Mouse (Mus musculus): ENCODE results near the gene Cd207.
"Not testable (repeated sequence)": the region's sequence is repeated elsewhere in the genome, so short reads cannot be mapped to it uniquely, and the experiment has no call there.

The Cd207 gene

DNA sequence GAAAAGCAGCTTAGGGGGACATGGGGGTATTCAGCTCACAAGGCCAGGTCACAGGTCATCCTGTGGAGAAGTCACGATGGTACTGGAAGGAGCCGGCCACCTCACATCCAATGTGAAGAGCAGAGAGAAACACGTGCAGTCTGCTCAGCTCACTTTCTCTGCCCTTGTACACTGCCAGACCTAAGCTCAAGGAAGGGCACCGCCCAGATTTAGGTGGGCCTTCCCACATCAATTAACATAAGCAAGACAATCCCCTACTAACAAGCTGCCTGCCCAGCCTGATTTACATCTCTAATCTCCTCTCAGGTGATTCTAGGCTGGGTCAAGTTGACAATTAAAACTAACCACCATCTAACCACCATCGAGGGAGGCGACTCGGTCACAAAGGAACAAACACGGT, 20.3 kb upstream of the Cd207 start:
- DNase-seq (ENCODE audit: low read depth, low spot score) = no peak

GRCm38 (mm10) chr6:83696684-83697083, 19.0 kb upstream of the Cd207 start:
- no peak for DNase-seq (ENCODE audit: low read depth, low spot score)

GRCm38 (mm10) chr6:83695731-83696130, 18.1 kb upstream of the Cd207 start:
- DNase-seq (ENCODE audit: low read depth, low spot score) = no peak

DNA sequence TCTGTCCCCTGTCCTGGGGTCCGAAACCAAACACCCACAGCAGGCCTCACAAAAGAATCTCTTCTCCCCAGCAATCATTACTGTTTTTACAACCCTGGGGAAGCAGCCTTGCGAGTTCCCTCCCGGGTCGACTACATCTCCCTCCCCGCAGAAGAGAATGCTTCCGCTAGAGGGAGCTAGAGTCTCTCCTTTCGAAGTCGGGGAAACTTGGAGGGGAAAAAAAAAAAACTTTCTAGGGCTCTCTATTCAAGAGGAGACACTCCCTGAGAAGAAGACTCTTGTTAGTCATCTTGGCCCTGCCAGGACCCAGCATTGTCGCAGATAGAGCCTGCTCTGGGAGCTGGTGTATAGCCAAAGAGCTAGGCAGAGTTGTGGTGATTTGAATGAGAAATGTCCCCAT, 16.2 kb upstream of the Cd207 start:
- peak; percentile 86 for DNase-seq (ENCODE audit: low read depth, low spot score)

GRCm38 (mm10) chr6:83692962-83693361, 15.3 kb upstream of the Cd207 start:
- no peak for DNase-seq (ENCODE audit: low read depth, low spot score)

GRCm38 (mm10) chr6:83690936-83691335, 13.3 kb upstream of the Cd207 start:
- no peak for DNase-seq (ENCODE audit: low read depth, low spot score)

GRCm38 (mm10) chr6:83690277-83690676, 12.6 kb upstream of the Cd207 start:
- no peak for DNase-seq (ENCODE audit: low read depth, low spot score)

DNA sequence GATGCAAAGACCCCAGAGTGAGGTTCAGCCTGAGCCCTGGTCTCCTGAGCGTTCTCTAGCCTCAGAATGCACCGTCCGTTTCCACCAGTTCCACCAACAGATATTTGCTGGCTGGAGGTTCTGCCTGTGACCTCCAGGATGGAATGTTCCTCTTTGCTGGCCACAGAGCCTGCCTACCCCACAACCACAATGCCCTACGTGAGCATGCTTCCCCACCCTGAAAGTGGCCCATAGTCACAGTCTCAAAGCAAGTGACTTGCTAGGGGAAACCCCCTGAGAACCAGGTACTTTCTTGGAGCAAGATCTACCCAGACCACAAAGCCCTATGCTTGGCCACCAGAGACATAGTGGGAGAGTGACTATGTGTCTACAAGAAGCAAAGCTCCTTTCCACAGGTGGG, 11.7 kb upstream of the Cd207 start:
- no peak for DNase-seq (ENCODE audit: low read depth, low spot score)

DNA sequence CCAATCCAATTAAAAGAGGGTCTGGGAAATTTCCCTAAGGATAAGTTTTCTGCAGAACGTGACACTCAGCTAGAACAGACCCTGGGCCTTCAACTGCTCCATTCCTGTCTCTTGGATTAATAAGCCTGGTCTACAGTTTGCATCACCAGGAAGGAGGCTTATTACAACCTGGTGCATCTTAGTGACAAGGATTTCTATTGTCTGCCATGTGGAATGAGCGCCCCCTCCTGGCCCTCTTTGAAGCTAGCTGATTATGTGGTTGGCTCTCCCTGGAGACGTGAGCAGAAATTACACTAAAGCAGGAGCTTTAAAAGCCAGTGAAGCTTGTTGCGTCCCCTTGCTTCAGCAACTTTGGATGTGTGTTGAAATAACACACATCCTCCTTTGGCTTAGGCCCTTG, 4.3 kb downstream of the Cd207 start:
- peak; percentile 74 for DNase-seq (ENCODE audit: low read depth, low spot score)

DNA sequence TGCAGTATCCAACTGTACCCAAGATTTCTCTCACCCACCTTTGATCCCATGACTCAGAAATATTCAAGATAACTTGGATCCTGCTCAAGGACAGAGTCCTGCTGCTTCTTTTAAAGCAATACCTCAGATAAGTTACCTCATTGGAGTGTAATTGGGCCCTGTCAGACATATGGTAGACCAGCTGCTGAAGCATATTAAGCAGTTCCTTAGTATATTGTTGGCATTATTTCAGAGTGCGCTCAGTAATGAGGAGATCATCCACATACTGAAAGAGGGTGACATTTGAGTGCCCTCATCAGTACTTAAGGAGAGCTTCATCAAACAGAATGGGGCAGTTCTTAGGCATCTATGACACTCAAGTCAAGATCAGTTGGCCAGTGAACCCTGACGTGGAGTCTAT, 12.6 kb downstream of the Cd207 start:
- no peak for DNase-seq (ENCODE audit: low read depth, low spot score)

DNA sequence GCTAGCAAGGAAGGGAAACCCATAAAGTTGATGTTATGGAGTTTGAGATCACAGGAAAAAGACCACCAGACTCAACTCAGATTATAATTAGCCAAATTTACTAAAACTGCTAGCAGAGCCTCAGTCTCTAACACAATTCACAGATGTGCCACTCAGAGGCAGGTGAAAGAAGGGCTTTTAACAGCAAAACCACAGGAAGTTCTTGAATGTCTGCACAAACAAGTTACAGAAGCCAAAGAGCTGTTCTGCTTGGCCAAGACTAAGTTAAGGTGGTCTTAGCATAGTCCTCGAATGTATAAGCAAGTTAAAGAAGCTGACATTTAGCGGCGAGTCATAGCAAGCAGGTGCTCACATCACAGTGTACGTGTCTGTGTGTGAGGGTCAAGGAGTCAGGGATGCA, 16.8 kb downstream of the Cd207 start:
- DNase-seq (ENCODE audit: low read depth, low spot score) = no peak

GRCm38 (mm10) chr6:83656087-83656486, 21.6 kb downstream of the Cd207 start, which contains the start of gene Clec4f:
Gene Clec4f (minus strand): TSS chr6:83656187.
- DNase-seq (ENCODE audit: low read depth, low spot score) = no peak

DNA sequence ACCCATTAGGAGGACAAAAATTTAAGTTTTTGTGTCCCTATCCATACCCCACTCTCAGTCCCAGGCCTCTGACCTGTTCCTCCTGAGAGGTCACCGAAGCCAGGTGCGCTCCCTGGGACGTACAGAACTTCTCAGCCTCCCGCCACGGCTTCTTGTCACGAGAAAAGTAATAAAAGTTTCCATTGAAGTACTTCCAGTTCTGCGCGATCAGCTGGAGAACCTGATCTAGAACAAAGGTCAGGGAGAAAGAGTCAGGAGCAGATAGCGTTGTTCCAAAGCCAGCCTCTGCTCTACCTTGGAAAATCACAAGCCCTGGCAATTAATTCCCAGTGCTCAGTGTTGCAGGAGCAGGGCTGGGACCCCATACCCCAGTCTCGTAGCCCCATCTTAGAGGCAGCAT, 30.9 kb downstream of the Cd207 start:
- no peak for DNase-seq (ENCODE audit: low read depth, low spot score)

- DNase-seq (ENCODE audit: low read depth, low spot score) = no peak
Observed at GRCm38 (mm10) chr6:83635329-83635728, 42.3 kb downstream of the Cd207 start.

DNA sequence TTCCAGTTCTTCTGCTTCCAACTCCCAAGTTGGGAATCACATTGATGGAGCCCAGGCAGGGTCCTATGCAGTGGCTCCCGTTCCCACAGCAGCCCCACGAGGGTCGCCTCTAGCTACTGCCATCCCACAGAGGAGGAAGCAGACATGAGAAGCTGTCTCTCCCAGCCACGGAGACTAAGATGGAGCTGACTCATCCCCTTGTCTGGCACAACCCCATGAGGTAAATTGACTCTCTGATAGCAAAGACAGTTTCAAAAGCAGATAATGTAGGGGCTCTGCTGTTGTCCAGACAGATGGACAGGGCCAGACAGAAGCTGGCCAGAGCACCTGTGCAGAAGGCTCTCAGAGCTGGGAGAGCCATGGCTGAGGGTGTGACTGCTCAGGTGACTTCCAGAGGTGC, 43.0 kb downstream of the Cd207 start:
- not testable (repeated sequence) for DNase-seq (ENCODE audit: low read depth, low spot score)

- DNase-seq (ENCODE audit: low read depth, low spot score) = not testable (repeated sequence)
Observed at GRCm38 (mm10) chr6:83634106-83634505, 43.6 kb downstream of the Cd207 start.

DNA sequence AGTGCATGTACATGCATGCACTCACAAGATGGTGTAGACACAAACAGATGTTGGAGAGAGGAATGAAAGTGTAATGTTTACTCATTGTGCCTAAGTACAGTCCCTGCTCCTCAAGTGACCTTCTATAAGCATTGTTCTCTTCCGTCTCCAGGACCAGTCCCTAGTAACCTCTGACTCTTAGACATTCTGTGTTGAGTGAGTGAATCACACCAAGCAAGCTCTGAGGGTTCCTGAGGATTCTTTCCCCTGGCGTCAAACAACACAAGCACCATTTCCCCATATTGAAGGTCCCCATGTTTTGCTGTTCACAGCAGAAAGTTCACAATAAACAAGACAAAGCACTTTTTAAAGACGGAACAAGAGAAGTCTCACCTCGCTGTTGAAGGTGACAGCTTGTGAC, 45.8 kb downstream of the Cd207 start:
- DNase-seq (ENCODE audit: low read depth, low spot score) = no peak

DNA sequence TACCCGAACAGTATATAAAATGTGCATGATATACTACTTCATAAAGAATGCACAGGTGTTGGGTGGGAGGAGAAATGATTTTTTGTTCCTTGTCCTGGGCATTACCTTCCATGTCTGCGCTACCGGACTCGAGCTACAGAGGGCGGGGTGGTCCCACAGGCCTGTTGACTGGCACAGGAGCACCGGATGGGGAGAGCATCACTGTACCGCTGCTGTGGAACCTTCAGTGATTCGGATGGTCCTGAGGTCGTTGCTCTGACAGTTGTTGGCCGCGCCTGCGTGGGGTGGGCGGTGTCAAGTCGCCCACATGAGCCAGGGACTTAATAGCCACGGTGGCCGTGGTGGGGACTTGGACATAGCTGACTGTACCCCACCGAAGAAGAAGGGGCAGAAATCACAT, 50.9 kb downstream of the Cd207 start:
- no peak for DNase-seq (ENCODE audit: low read depth, low spot score)
